Mouse (Mus musculus) naive thymus-derived CD4-positive, alpha-beta T cell, adult 2 months (primary cell): ENCODE results near the gene Qdpr.
A peak's percentile ranks its signal among the peaks of the same experiment; 100 is the strongest.
"Not testable (repeated sequence)": the region's sequence is repeated elsewhere in the genome, so short reads cannot be mapped to it uniquely, and the experiment has no call there.

Source experiments
- DNase-seq: peaks from one replicate; pipeline ENCODE4 v3.0.0-alpha.2; 2011; ENCODE audit warnings: low read depth

Gene Qdpr

GRCm38 (mm10) chr5:45453451-45453850 is 3.4 kb upstream of the Qdpr start, which contains the start of gene Clrn2:
Gene Clrn2, plus strand, starts transcription at chr5:45453751.
- DNase-seq = no peak

- DNase-seq = no peak
These were observed 830 bp downstream of the Qdpr start for GRCm38 (mm10) chr5:45449206-45449605.

GRCm38 (mm10) chr5:45448676-45449075 is 1.4 kb downstream of the Qdpr start:
- peak; percentile 7 for DNase-seq

GRCm38 (mm10) chr5:45444130-45444832 is 5.8 kb downstream of the Qdpr start:
- no peak for DNase-seq

- no peak for DNase-seq
These were observed 8.3 kb downstream of the Qdpr start for GRCm38 (mm10) chr5:45441745-45442144.

- DNase-seq = no peak
These were observed 8.9 kb downstream of the Qdpr start for GRCm38 (mm10) chr5:45441124-45441523.

GRCm38 (mm10) chr5:45438301-45438700 is 11.7 kb downstream of the Qdpr start:
- DNase-seq = no peak

- DNase-seq = no peak
These were observed 12.2 kb downstream of the Qdpr start for GRCm38 (mm10) chr5:45437826-45438225.

- DNase-seq = no peak
These were observed 13.8 kb downstream of the Qdpr start for GRCm38 (mm10) chr5:45435967-45436950.

GRCm38 (mm10) chr5:45427891-45428290 is 22.1 kb downstream of the Qdpr start:
- no peak for DNase-seq

- no peak for DNase-seq
These were observed 23.5 kb downstream of the Qdpr start for GRCm38 (mm10) chr5:45426416-45427034.

- not testable (repeated sequence) for DNase-seq
These were observed 24.3 kb downstream of the Qdpr start for GRCm38 (mm10) chr5:45425771-45426170.

GRCm38 (mm10) chr5:45424021-45424886 is 25.8 kb downstream of the Qdpr start:
- DNase-seq = peak; percentile 42

GRCm38 (mm10) chr5:45421881-45422844 is 27.9 kb downstream of the Qdpr start:
- DNase-seq = no peak

GRCm38 (mm10) chr5:45419841-45420638 is 30.0 kb downstream of the Qdpr start:
- no peak for DNase-seq

- no peak for DNase-seq
These were observed 32.1 kb downstream of the Qdpr start for GRCm38 (mm10) chr5:45417859-45418443.

- DNase-seq = no peak
These were observed 33.6 kb downstream of the Qdpr start for GRCm38 (mm10) chr5:45416478-45416877.

- DNase-seq = no peak
These were observed 43.9 kb downstream of the Qdpr start for GRCm38 (mm10) chr5:45406129-45406528.

GRCm38 (mm10) chr5:45402632-45403031 is 47.4 kb downstream of the Qdpr start:
- DNase-seq = peak; percentile 43
